Mouse (Mus musculus): ENCODE results near the gene Cep350. TPM values are rescaled to one million over a fixed set of nuclear protein-coding genes. Genes with fewer than 3 reads are reported as not detected.
"Not testable (repeated sequence)": the region's sequence is repeated elsewhere in the genome, so short reads cannot be mapped to it uniquely, and the experiment has no call there.

The Cep350 gene
- polyA plus RNA-seq, 2 experiments from 2014 or later = 9.6 to 9.7 TPM

GRCm38 (mm10) chr1:155886846-155887245 is 86.2 kb downstream of the Cep350 start:
- no peak for ATAC-seq

- not testable (repeated sequence) for ATAC-seq
These were observed 90.3 kb downstream of the Cep350 start for GRCm38 (mm10) chr1:155882646-155883231.

GRCm38 (mm10) chr1:155879596-155879995 is 93.5 kb downstream of the Cep350 start:
- no peak for ATAC-seq

- no peak for ATAC-seq
These were observed 110.1 kb downstream of the Cep350 start for GRCm38 (mm10) chr1:155862967-155863366.

GRCm38 (mm10) chr1:155854926-155855702 is 117.9 kb downstream of the Cep350 start:
- ATAC-seq = no peak

- no peak for ATAC-seq
These were observed 120.0 kb downstream of the Cep350 start for GRCm38 (mm10) chr1:155853009-155853408.

GRCm38 (mm10) chr1:155844235-155844634 is 128.8 kb downstream of the Cep350 start:
- no peak for ATAC-seq

- no peak for ATAC-seq
These were observed 129.5 kb downstream of the Cep350 start for GRCm38 (mm10) chr1:155843538-155843937.

GRCm38 (mm10) chr1:155835667-155836066 is 137.4 kb downstream of the Cep350 start:
- no peak for ATAC-seq

- no peak for ATAC-seq
These were observed 139.4 kb downstream of the Cep350 start for GRCm38 (mm10) chr1:155833610-155834009.

- ATAC-seq = no peak
These were observed 141.1 kb downstream of the Cep350 start for GRCm38 (mm10) chr1:155831958-155832357.

- ATAC-seq = no peak
These were observed 142.2 kb downstream of the Cep350 start for GRCm38 (mm10) chr1:155830861-155831260.

GRCm38 (mm10) chr1:155827703-155828295 is 145.3 kb downstream of the Cep350 start:
- ATAC-seq = peak; percentile 19

GRCm38 (mm10) chr1:155826803-155827395 is 146.2 kb downstream of the Cep350 start:
- ATAC-seq = no peak

- no peak for ATAC-seq
These were observed 146.9 kb downstream of the Cep350 start for GRCm38 (mm10) chr1:155825940-155826716.

GRCm38 (mm10) chr1:155820646-155821045 is 152.4 kb downstream of the Cep350 start:
- ATAC-seq = no peak

- no peak for ATAC-seq
These were observed 156.9 kb downstream of the Cep350 start for GRCm38 (mm10) chr1:155816167-155816566.

GRCm38 (mm10) chr1:155812581-155813499 is 160.2 kb downstream of the Cep350 start, which contains the start of gene Qsox1:
Gene Qsox1, minus strand, starts transcription at chr1:155812889.
- peak; percentile 98 for ATAC-seq

GRCm38 (mm10) chr1:155811995-155812580 is 161.0 kb downstream of the Cep350 start:
- ATAC-seq = no peak

- ATAC-seq = no peak
These were observed 162.4 kb downstream of the Cep350 start for GRCm38 (mm10) chr1:155810616-155811015.

Measured in activated CD4-positive, CD25-positive, alpha-beta regulatory T cell, adult 4 months (primary cell).